Mouse (Mus musculus) neutrophil, adult 59 days (primary cell): ENCODE results near the gene Dmrtc1b. TPM values are rescaled to one million over a fixed set of nuclear protein-coding genes. Genes with fewer than 3 reads are reported as not detected.

ENCODE experiments used
- total RNA-seq, 2 experiments: library from RNA; stranded (reverse); gene quantifications; 1 replicate in 1 of 2; 2 replicates in 1 of 2; pipeline ENCODE4 v1.2.4; 2023

The Dmrtc1b gene
- not detected for total RNA-seq

GRCm38 (mm10) chrX:102707535-102707934 lies at the start of gene Dmrtc1b, which contains the start of gene Gm9112:
Dmrtc1b (plus strand) TSS chrX:102707865.
Gm9112 (minus strand) TSS chrX:102707635.

DNA sequence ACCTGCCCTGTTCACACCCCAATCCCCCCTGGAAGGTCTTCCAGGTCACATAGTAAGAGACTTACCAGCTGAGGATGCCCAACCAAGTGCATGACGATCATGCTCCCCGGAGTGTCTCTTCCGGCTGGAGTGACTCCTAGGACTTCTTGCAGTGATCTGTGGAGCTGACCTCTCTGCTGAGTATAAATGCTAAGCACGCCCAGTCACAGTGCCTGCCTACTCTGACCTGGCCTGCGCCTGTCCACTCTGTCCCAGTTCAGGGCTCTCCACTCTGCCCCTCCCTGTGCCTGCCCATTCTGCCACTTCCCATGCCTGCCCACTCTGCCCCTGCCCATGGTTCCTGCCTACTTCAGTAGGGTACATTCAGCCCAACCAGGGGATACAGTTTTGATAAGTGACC lies 20.8 kb upstream of the Dmrtc1b start, which contains the start of gene Gm3880:
Gene Gm3880, minus strand, starts transcription at position 101 of the 400 bp plus-strand sequence.

Other genes with a start within 250 kb of the Dmrtc1b start
- gene Hdac8, start 202.5 kb upstream of the Dmrtc1b start, total RNA-seq = 1 to 10 TPM; 5.8 to 8.4 TPM
- gene Phka1, start 63.6 kb upstream of the Dmrtc1b start, total RNA-seq = 1 to 10 TPM; 2.9 to 3.4 TPM
- gene Gm3880, start 20.9 kb upstream of the Dmrtc1b start, total RNA-seq = not detected
- not detected for gene Gm9112, start 230 bp upstream of the Dmrtc1b start, total RNA-seq
- gene Dmrtc1c1, start 95.1 kb downstream of the Dmrtc1b start, total RNA-seq = not detected
- gene Dmrtc1c2, start 146.8 kb downstream of the Dmrtc1b start, total RNA-seq = not detected
- not detected for gene 1700031F05Rik, start 160.1 kb downstream of the Dmrtc1b start, total RNA-seq
- not detected for gene Dmrtc1a, start 200.8 kb downstream of the Dmrtc1b start, total RNA-seq
- not detected for gene 1700011M02Rik, start 201.0 kb downstream of the Dmrtc1b start, total RNA-seq
- not detected for gene 1700018G05Rik, start 220.5 kb downstream of the Dmrtc1b start, total RNA-seq